Mouse (Mus musculus) kidney, adult 2 months (tissue): ENCODE results near the gene Magi2.

ENCODE experiments used
- CTCF ChIP-seq: fragments of 200-500 bp; conservative IDR thresholded peaks from 2 replicates; pipeline ENCODE4 v1.5.1; 2011; ENCODE audit warnings: low read depth, mild to moderate bottlenecking, control low read depth, low read length, moderate library complexity, mixed read lengths; ENCODE audit not compliant: insufficient read depth, insufficient read length
- POLR2A ChIP-seq: fragments of 200-500 bp; IDR thresholded peaks from one replicate; pipeline ENCODE4 v1.6.1; 2011; ENCODE audit warnings: low read depth, low read length, control low read depth

DNA sequence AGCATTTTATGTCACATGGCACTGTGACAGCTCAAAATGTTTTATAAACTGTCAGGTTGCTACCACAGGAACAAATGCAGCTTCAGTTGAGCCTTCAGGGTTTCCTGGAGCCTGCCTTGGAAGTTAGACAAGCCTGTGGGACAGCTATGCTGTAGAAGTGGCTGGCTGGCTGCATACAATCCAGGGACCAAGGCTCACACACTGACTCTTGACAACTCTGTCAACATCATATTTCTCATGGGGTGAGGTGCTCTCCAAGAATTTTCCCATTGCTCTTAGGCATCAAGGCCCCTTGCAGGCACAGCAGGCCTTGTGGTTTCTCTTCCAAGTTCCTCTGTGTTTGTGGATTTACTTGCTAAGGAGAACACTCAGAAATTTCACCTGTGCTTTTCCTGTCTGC is 1107.7 kb downstream of the Magi2 start:
- no peak for TF ChIP-seq CTCF
- TF ChIP-seq POLR2A = no peak
